Mouse (Mus musculus) heart, embryonic 11.5 days (tissue): ENCODE data around the gene Pcnp. TPM values are rescaled to one million over a fixed set of nuclear protein-coding genes. Genes with fewer than 3 reads are reported as not detected.
"Not testable (repeated sequence)": the region's sequence is repeated elsewhere in the genome, so short reads cannot be mapped to it uniquely, and the experiment has no call there.

Experiments
- ATAC-seq: fragments of 200-750 bp; cut with Nextera tagmentation; replicated peaks from 2 replicates; pipeline ENCODE4 v1.8.0; 2017; ENCODE audit warnings: moderate library complexity; ENCODE audit not compliant: insufficient number of reproducible peaks, low FRiP score, low TSS enrichment
- H3K27ac ChIP-seq: fragments of 300-500 bp; sonication (generic); 2 replicates; pipeline ENCODE4 v1.5.1; 2014; ENCODE audit warnings: mild to moderate bottlenecking, low read depth, low read length
- H3K27me3 ChIP-seq: fragments of 300-500 bp; sonication (generic); 2 replicates; pipeline ENCODE4 v1.6.1; 2014; ENCODE audit warnings: mild to moderate bottlenecking, low read length, mixed read lengths; ENCODE audit not compliant: control insufficient read depth, insufficient read depth
- H3K36me3 ChIP-seq: fragments of 300-500 bp; sonication (generic); 2 replicates; pipeline ENCODE4 v1.6.1; 2014; ENCODE audit warnings: mild to moderate bottlenecking, low read length, moderate library complexity, mixed read lengths; ENCODE audit not compliant: control insufficient read depth, insufficient read depth
- H3K4me1 ChIP-seq: fragments of 300-500 bp; sonication (generic); 2 replicates; pipeline ENCODE4 v1.6.1; 2014; ENCODE audit warnings: low read length; ENCODE audit not compliant: control insufficient read depth, insufficient read depth
- H3K4me2 ChIP-seq: fragments of 300-500 bp; sonication (generic); 2 replicates; pipeline ENCODE4 v1.6.1; 2014; ENCODE audit warnings: mild to moderate bottlenecking, moderate library complexity
- H3K4me3 ChIP-seq: fragments of 300-500 bp; sonication (generic); 2 replicates; pipeline ENCODE4 v1.5.1; 2014; ENCODE audit warnings: low read depth, low read length
- H3K9ac ChIP-seq: fragments of 300-500 bp; sonication (generic); 2 replicates; pipeline ENCODE4 v1.6.1; 2014; ENCODE audit warnings: mild to moderate bottlenecking, low read depth, low read length, moderate library complexity
- H3K9me3 ChIP-seq: fragments of 300-500 bp; sonication (generic); replicated peaks from 2 replicates; pipeline ENCODE4 v1.6.1; 2016; ENCODE audit warnings: low read length; ENCODE audit not compliant: control insufficient read depth
- WGBS: fragments of 180-500 bp; shearing (Covaris S2); extraction: QIAGEN DNeasy Blood & Tissue Kit; methylation state at CpG from one replicate; pipeline ENCODE4 v1.1.7; 2014; ENCODE audit not compliant: insufficient replicate concordance; 5-methylcytosine and 5-hydroxymethylcytosine counted together
- polyA plus RNA-seq: library from polyadenylated mRNA; unstranded; fragments of >200 nt; fragmentation: Nextera tagmentation; extraction: Ambion mirVana; gene quantifications from 2 replicates; pipeline ENCODE4 v1.2.1, GENCODE M21; 2014

The Pcnp gene
- polyA plus RNA-seq, 1 experiment from 2014 or later, result 172 TPM

GRCm38 (mm10) chr16:56048038-56048437, 18.5 kb upstream of the Pcnp start, which contains the start of gene Senp7:
Gene Senp7 (plus strand): TSS chr16:56048338.
- H3K27me3 ChIP-seq, H3K9ac ChIP-seq, H3K36me3 ChIP-seq, H3K27ac ChIP-seq, H3K4me2 ChIP-seq, H3K4me3 ChIP-seq, H3K9me3 ChIP-seq, H3K4me1 ChIP-seq, ATAC-seq: not testable (repeated sequence)
- no CpG with 5 or more reads among the region's 4 CpGs for WGBS

GRCm38 (mm10) chr16:56038090-56038489, 8.6 kb upstream of the Pcnp start:
- peak; percentile 31; the same call in 1 of the 2 replicates for ATAC-seq
- H3K4me2 ChIP-seq, result peak overlapping the region; percentile 73
- peak overlapping the region; percentile 96 for H3K9ac ChIP-seq
- peaks cover 5% of the 10 kb centered on the region for H3K4me1 ChIP-seq
- H3K4me3 ChIP-seq, result peak overlapping the region; percentile 92
- H3K27ac ChIP-seq, result peak overlapping the region; percentile 51
- peaks cover 5% of the 10 kb centered on the region; the same call in 1 of the 2 replicates for H3K36me3 ChIP-seq
- no peaks in the 10 kb centered on the region for H3K27me3 ChIP-seq
- no peaks in the 10 kb centered on the region for H3K9me3 ChIP-seq
- WGBS, result 25% methylated on average over 8 of the region's 8 CpGs

- under 1% methylated on average over 63 of the region's 63 CpGs for WGBS
- Histone ChIP-seq H3K9me3 (no peaks in the 10 kb centered on the region), H3K4me2 (peak within 1 kb of the TSS; percentile 73), H3K36me3 (peaks cover 7% of the 10 kb centered on the region; the same call in 1 of the 2 replicates), H3K27ac (peak within 1 kb of the TSS; percentile 51), H3K9ac (peak within 1 kb of the TSS; percentile 96), H3K4me3 (peak within 1 kb of the TSS; percentile 92), H3K27me3 (no peaks in the 10 kb centered on the region), H3K4me1 (peaks cover 5% of the 10 kb centered on the region)
- ATAC-seq, result peak; percentile 99
These were observed 7.8 kb upstream of the Pcnp start, which contains the start of gene Trmt10c for GRCm38 (mm10) chr16:56037138-56038010. Gene Trmt10c (minus strand): TSS chr16:56037819.

- no peak overlapping the region for H3K27ac ChIP-seq
- H3K9me3 ChIP-seq, result no peaks in the 10 kb centered on the region
- H3K4me1 ChIP-seq, result peaks cover 5% of the 10 kb centered on the region
- 50% methylated on average over 6 of the region's 6 CpGs for WGBS
- ATAC-seq, result no peak
- H3K4me3 ChIP-seq, result peak overlapping the region; percentile 92
- H3K9ac ChIP-seq, result peak overlapping the region; percentile 96
- H3K4me2 ChIP-seq, result peak overlapping the region; percentile 73
- peaks cover 8% of the 10 kb centered on the region; the same call in 1 of the 2 replicates for H3K36me3 ChIP-seq
- no peaks in the 10 kb centered on the region for H3K27me3 ChIP-seq
These were observed 7.0 kb upstream of the Pcnp start for GRCm38 (mm10) chr16:56036501-56036900.

- 93% methylated on average over 6 of the region's 6 CpGs for WGBS
- no peak for ATAC-seq
These were observed 5.0 kb upstream of the Pcnp start for GRCm38 (mm10) chr16:56034566-56034965.

GRCm38 (mm10) chr16:56028722-56029551, 602 bp downstream of the Pcnp start:
- WGBS, result under 1% methylated on average over 60 of the region's 62 CpGs
- H3K4me2 ChIP-seq, result peak overlapping the region; percentile 80
- peak; percentile 88 for ATAC-seq
- peak overlapping the region; percentile 99 for H3K9ac ChIP-seq
- peaks cover 12% of the 10 kb centered on the region; the same call in 1 of the 2 replicates for H3K36me3 ChIP-seq
- peaks cover 16% of the 10 kb centered on the region for H3K4me1 ChIP-seq
- peak overlapping the region; percentile 89 for H3K27ac ChIP-seq
- peak overlapping the region; percentile 95 for H3K4me3 ChIP-seq
- H3K27me3 ChIP-seq, result no peaks in the 10 kb centered on the region
- no peaks in the 10 kb centered on the region for H3K9me3 ChIP-seq

More at GRCm38 (mm10) chr16:56034566-56034965, 5.0 kb upstream of the Pcnp start:
- Histone ChIP-seq H3K4me2 (no peak overlapping the region), H3K27ac (no peak overlapping the region), H3K4me1 (peaks cover 10% of the 10 kb centered on the region), H3K27me3 (no peaks in the 10 kb centered on the region), H3K9ac (no peak overlapping the region), H3K36me3 (peaks cover 8% of the 10 kb centered on the region; the same call in 1 of the 2 replicates), H3K4me3 (no peak overlapping the region), H3K9me3 (no peaks in the 10 kb centered on the region)

- no peaks in the 10 kb centered on the region for H3K9me3 ChIP-seq
- no peak for ATAC-seq
- H3K4me2 ChIP-seq, result peak overlapping the region; percentile 80
- H3K27ac ChIP-seq, result no peak overlapping the region
- peaks cover 16% of the 10 kb centered on the region for H3K4me1 ChIP-seq
- 43% methylated on average over 12 of the region's 12 CpGs for WGBS
- peak overlapping the region; percentile 95 for H3K4me3 ChIP-seq
- H3K27me3 ChIP-seq, result no peaks in the 10 kb centered on the region
- peaks cover 12% of the 10 kb centered on the region; the same call in 1 of the 2 replicates for H3K36me3 ChIP-seq
- H3K9ac ChIP-seq, result peak overlapping the region; percentile 99
These were observed 1.5 kb downstream of the Pcnp start for GRCm38 (mm10) chr16:56027854-56028629.

- 96% methylated on average over 7 of the region's 7 CpGs for WGBS
- Histone ChIP-seq H3K9me3 (no peaks in the 10 kb centered on the region), H3K9ac (no peak overlapping the region), H3K4me1 (no peaks in the 10 kb centered on the region), H3K4me3 (no peak overlapping the region), H3K36me3 (peaks cover 36% of the 10 kb centered on the region), H3K27me3 (no peaks in the 10 kb centered on the region), H3K4me2 (no peak overlapping the region), H3K27ac (no peak overlapping the region)
- ATAC-seq, result no peak
These were observed 9.9 kb downstream of the Pcnp start for GRCm38 (mm10) chr16:56019660-56020059.
